Mouse (Mus musculus) gastrocnemius, postnatal 14 days (tissue): ENCODE data around the gene Mmp19. TPM values are rescaled to one million over a fixed set of nuclear protein-coding genes. Genes with fewer than 3 reads are reported as not detected.

Source experiments
- DNase-seq: peaks from one replicate; pipeline ENCODE4 v3.0.0; 2021; ENCODE audit warnings: mixed read lengths
- intact Hi-C: fragments of 180-260 bp; cut with DNase I; formaldehyde crosslinking; loops from one replicate; pipeline ENCODE4 v1.15.1; 2025; ENCODE audit warnings: low total_unique reads
- total RNA-seq, 2 experiments: library from RNA; stranded (reverse); gene quantifications; 2 replicates each; pipeline ENCODE4 v1.2.3; 2021

Mmp19 gene
- total RNA-seq, 2 experiments from 2014 or later, result 3.2 TPM

- intact Hi-C loops, result no loop called here
- DNase-seq, result no peak
Observed at GRCm38 (mm10) chr10:128837400-128837799, 46.7 kb downstream of the Mmp19 start.

GRCm38 (mm10) chr10:128839434-128839833, 48.7 kb downstream of the Mmp19 start:
- intact Hi-C loops, result no loop called here
- DNase-seq, result no peak

- intact Hi-C loops, result loop anchor here (10.0 kb wide), 1 partner anchor 114 kb away; no protein-coding TSS in a partner anchor
- DNase-seq, result no peak
Observed at GRCm38 (mm10) chr10:128840612-128841011, 49.9 kb downstream of the Mmp19 start.

GRCm38 (mm10) chr10:128843260-128843659, 52.5 kb downstream of the Mmp19 start:
- intact Hi-C loops, result loop anchor here (10.0 kb wide), 1 partner anchor 112 kb away; no protein-coding TSS in a partner anchor
- no peak for DNase-seq

GRCm38 (mm10) chr10:128845516-128845915, 54.8 kb downstream of the Mmp19 start:
- DNase-seq, result no peak
- intact Hi-C loops, result loop anchor here (5.0 to 10.0 kb wide), 2 partner anchors 47 to 109 kb away; partner anchors contain the start of gene Gdf11

- intact Hi-C loops, result loop anchor here (5.0 to 10.0 kb wide), 2 partner anchors 46 to 108 kb away; partner anchors contain the start of gene Gdf11
- no peak for DNase-seq
Observed at GRCm38 (mm10) chr10:128846664-128847063, 56.0 kb downstream of the Mmp19 start.

- DNase-seq, result no peak
- intact Hi-C loops, result loop anchor here (5.0 to 10.0 kb wide), 2 partner anchors 44 to 106 kb away; partner anchors contain the start of gene Gdf11
Observed at GRCm38 (mm10) chr10:128848426-128848825, 57.7 kb downstream of the Mmp19 start.

GRCm38 (mm10) chr10:128850339-128850738, 59.6 kb downstream of the Mmp19 start:
- intact Hi-C loops, result no loop called here
- no peak for DNase-seq

Other genes starting within 250 kb of the Mmp19 start
- 1 to 10 TPM; 5.0 to 6.4 TPM for gene Zc3h10, start 243.1 kb upstream of the Mmp19 start, total RNA-seq
- 1,000 to 10,000 TPM; 1,413 to 1,625 TPM for gene Rpl41, start 241.6 kb upstream of the Mmp19 start, total RNA-seq
- gene Pa2g4, start 224.9 kb upstream of the Mmp19 start, total RNA-seq, result 10 to 100 TPM; 50.2 to 54.0 TPM
- 1 to 10 TPM; 4.8 to 7.2 TPM for gene Erbb3, start 201.3 kb upstream of the Mmp19 start, total RNA-seq
- 100 to 1,000 TPM; 455 to 537 TPM for gene Rps26, start 164.2 kb upstream of the Mmp19 start, total RNA-seq
- under 1 TPM; 0.25 to 0.58 TPM for gene Ikzf4, start 144.9 kb upstream of the Mmp19 start, total RNA-seq
- gene Suox, start 116.8 kb upstream of the Mmp19 start, total RNA-seq, result 10 to 100 TPM; 11.8 to 12.8 TPM
- 10 to 100 TPM; 75.2 to 78.2 TPM for gene Rab5b, start 94.6 kb upstream of the Mmp19 start, total RNA-seq
- 1 to 10 TPM in 1 of 2 experiments, under 1 TPM in 1; 0.71 to 1.2 TPM for gene Pmel, start 86.7 kb upstream of the Mmp19 start, total RNA-seq
- gene Cdk2, start 85.9 kb upstream of the Mmp19 start, total RNA-seq, result 1 to 10 TPM; 7.5 to 8.5 TPM
- 10 to 100 TPM in 1 of 2 experiments, 1 to 10 TPM in 1; 8.3 to 10.8 TPM for gene Dgka, start 46.1 kb upstream of the Mmp19 start, total RNA-seq
- 10 to 100 TPM; 10.9 to 14.3 TPM for gene Pym1, start 43.0 kb upstream of the Mmp19 start, total RNA-seq
- 10 to 100 TPM; 23.3 to 24.5 TPM for gene Dnajc14, start 13.2 kb downstream of the Mmp19 start, total RNA-seq
- gene Tmem198b, start 13.5 kb downstream of the Mmp19 start, total RNA-seq, result 1 to 10 TPM; 6.4 to 7.4 TPM
- gene Sarnp, start 26.4 kb downstream of the Mmp19 start, total RNA-seq, result 10 to 100 TPM; 33.3 to 36.3 TPM
- 1 to 10 TPM; 5.8 to 6.3 TPM for gene Ormdl2, start 30.7 kb downstream of the Mmp19 start, total RNA-seq
- gene Gdf11, start 100.8 kb downstream of the Mmp19 start, total RNA-seq, result 1 to 10 TPM; 6.7 to 7.1 TPM
- gene Cd63, start 110.1 kb downstream of the Mmp19 start, total RNA-seq, result 100 to 1,000 TPM; 121 to 151 TPM
- 1 to 10 TPM; 5.6 to 7.7 TPM for gene Rdh5, start 132.0 kb downstream of the Mmp19 start, total RNA-seq
- 100 to 1,000 TPM; 174 to 181 TPM for gene Bloc1s1, start 133.1 kb downstream of the Mmp19 start, total RNA-seq
- gene Itga7, start 142.9 kb downstream of the Mmp19 start, total RNA-seq, result 10 to 100 TPM; 88.7 to 94.7 TPM
- under 1 TPM in 1 of 2 experiments, not detected in 1; 0.16 TPM for gene Mettl7b, start 170.1 kb downstream of the Mmp19 start, total RNA-seq
- gene Olfr9, start 198.5 kb downstream of the Mmp19 start, total RNA-seq, result not detected
- gene Olfr763, start 219.9 kb downstream of the Mmp19 start, total RNA-seq, result not detected
- gene Olfr764-ps1, start 249.0 kb downstream of the Mmp19 start, total RNA-seq, result not detected